Mouse (Mus musculus) MEL (cell line): ENCODE measurements around the gene Dnajb14.
"Not testable (repeated sequence)": the region's sequence is repeated elsewhere in the genome, so short reads cannot be mapped to it uniquely, and the experiment has no call there.

Experiments used
- EP300 ChIP-seq, 2 experiments: IDR thresholded peaks; 2 replicates each; pipeline ENCODE4 v1.6.1; 2011; ENCODE audit warnings: improper control_type of control experiment in 2 of 2, low read length in 2 of 2, low read depth in 1 of 2, mild to moderate bottlenecking in 1 of 2
- RCOR1 ChIP-seq: IDR thresholded peaks from 2 replicates; pipeline ENCODE4 v1.6.1; 2012; ENCODE audit warnings: low read depth, mild to moderate bottlenecking, inconsistent platforms, low read length, improper control_type of control experiment

DNA sequence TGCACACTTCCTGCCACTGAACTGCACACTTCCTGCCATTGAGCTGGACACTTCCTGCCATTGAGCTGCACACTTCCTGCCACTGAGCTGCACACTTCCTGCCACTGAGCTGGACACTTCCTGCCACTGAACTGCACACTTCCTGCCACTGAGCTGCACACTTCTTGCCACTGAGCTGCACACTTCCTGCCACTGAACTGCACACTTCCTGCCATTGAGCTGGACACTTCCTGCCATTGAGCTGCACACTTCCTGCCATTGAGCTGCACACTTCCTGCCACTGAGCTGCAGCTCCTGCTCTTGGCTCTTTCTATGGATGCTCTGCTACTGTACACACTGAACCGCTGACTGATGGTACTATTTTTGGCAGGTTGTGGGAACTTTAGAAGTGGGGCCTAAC is 14.5 kb upstream of the Dnajb14 start:
- TF ChIP-seq RCOR1; EP300 (IDR thresholded peaks at IDR 0.05; ENCODE audit: low read depth in 1 of 2, low read length in 2 of 2): not testable (repeated sequence)
